Mouse (Mus musculus): ENCODE results near the gene Rdx. TPM values are rescaled to one million over a fixed set of nuclear protein-coding genes. Genes with fewer than 3 reads are reported as not detected.

Rdx gene
- polyA plus RNA-seq, 1 experiment, result 131 TPM

DNA sequence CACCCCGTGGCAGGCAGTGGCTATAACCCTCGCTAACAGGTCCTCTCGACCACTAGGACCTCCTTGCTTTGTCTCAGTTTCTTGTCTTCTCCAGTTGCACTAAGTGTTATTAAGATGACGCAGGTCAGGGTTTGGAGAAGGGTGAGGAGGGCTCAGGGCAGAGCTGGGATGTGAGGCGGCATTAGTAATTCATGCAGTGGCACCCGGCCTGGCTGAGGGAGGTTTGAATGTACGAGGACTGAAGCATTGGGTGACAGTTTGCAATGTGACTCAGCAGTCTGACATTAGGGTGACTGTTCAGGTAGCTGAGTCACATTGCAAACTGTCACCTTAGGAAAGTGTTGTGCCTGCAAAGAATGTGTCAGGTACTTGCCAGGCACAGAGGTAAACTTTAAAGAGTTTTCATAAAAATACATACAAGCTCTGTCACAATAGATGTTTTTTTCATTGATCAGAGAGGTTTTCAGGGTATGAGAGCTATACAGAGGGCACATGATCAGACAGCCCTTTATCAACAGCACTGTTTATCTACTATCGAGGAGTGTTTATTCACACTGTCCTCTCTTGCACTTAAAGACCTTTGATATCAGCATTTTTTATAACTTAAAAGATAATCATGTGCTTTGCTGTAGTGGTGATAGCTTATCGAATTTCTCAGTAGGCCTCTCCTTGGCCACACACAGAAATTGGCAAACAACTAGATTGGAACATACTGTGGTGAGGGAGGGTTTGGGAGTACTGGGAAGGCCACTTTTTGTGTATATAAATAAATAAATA lies 56.7 kb downstream of the Rdx start:
- no peak for TF ChIP-seq CTCF (IDR thresholded peaks at IDR 0.05; ENCODE audit: borderline replicate concordance, insufficient read depth, low read length)
- TF ChIP-seq POLR2A (IDR thresholded peaks at IDR 0.05; ENCODE audit: low read depth, low read length), result no peak
- H3K4me1 ChIP-seq (ENCODE audit: control insufficient read depth, insufficient read depth, low read length), result peaks cover 17% of the 10 kb centered on the region
- H3K27ac ChIP-seq (ENCODE audit: insufficient read depth, low read length), result no peak overlapping the region
- H3K4me3 ChIP-seq (ENCODE audit: insufficient read depth, low read length), result no peak overlapping the region

DNA sequence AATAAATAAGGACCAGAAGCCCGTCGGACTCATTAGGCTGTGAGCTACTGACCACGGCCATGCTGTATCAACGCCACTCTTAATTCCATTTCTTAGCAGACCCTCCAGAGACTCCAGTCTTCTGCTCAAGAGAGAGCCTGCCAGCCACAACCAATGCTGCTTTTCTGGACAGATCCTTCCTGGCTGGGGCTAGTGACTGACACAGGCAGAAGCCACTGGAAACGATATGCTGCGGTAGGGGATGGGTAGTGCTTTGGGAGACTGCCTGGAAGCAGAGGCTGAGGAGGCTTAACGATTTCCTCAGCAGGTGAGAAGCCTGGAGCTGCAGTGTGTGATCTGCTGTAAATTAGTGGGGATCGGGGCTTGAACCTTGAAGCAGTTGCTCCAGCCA lies 57.2 kb downstream of the Rdx start:
- TF ChIP-seq POLR2A (IDR thresholded peaks at IDR 0.05; ENCODE audit: low read depth, low read length), result no peak
- no peak for TF ChIP-seq CTCF (IDR thresholded peaks at IDR 0.05; ENCODE audit: borderline replicate concordance, insufficient read depth, low read length)
- peaks cover 17% of the 10 kb centered on the region for H3K4me1 ChIP-seq (ENCODE audit: control insufficient read depth, insufficient read depth, low read length)

DNA sequence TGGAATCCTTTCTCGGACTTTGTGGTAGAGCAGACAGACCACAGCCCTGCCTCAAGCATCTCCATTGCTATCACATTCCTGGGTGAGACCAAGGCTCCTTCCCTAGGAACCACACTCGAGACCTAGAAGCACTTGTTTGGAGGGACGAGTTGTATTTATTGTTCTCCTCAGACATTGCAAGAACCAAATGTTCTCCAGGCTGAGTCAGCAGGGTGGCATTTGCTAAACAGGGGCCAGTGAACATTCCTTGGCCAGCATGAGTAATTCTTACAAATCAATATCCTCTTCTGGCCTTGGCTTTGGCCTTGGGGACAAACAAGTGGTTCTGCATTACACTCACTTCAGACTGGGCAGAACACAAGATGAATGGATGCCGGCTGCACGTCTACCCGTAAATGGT lies 58.5 kb downstream of the Rdx start:
- Histone ChIP-seq H3K27ac (ENCODE audit: insufficient read depth, low read length) (no peak overlapping the region), H3K4me1 (ENCODE audit: control insufficient read depth, insufficient read depth, low read length) (peaks cover 17% of the 10 kb centered on the region), H3K4me3 (ENCODE audit: insufficient read depth, low read length) (no peak overlapping the region)
- TF ChIP-seq CTCF (IDR thresholded peaks at IDR 0.05; ENCODE audit: borderline replicate concordance, insufficient read depth, low read length) (no peak), POLR2A (IDR thresholded peaks at IDR 0.05; ENCODE audit: low read depth, low read length) (no peak)

More for the DNA sequence above, 57.2 kb downstream of the Rdx start:
- no peak overlapping the region for H3K4me3 ChIP-seq (ENCODE audit: insufficient read depth, low read length)
- H3K27ac ChIP-seq (ENCODE audit: insufficient read depth, low read length), result no peak overlapping the region

DNA sequence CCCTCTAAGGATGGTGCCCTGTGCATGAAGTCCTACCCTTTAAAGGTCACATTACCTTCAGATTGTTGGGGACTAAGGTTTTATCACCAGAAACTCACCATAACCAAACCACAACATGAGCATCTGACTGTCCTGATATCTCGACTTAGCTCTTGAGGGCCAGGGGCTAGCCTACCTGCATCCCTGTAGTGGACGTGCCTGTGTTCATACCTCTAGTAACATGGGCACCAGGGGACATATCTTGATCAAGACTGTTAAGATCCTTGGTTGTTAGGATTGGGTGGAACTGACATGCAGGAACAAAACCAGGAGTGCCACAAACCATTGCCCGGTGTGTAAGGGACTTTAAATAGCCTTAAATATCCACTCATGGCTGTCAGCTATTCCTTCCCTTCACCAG lies 60.2 kb downstream of the Rdx start:
- peaks cover 17% of the 10 kb centered on the region for H3K4me1 ChIP-seq (ENCODE audit: control insufficient read depth, insufficient read depth, low read length)
- H3K27ac ChIP-seq (ENCODE audit: insufficient read depth, low read length), result no peak overlapping the region
- TF ChIP-seq POLR2A (IDR thresholded peaks at IDR 0.05; ENCODE audit: low read depth, low read length), result no peak
- TF ChIP-seq CTCF (IDR thresholded peaks at IDR 0.05; ENCODE audit: borderline replicate concordance, insufficient read depth, low read length), result no peak
- no peak overlapping the region for H3K4me3 ChIP-seq (ENCODE audit: insufficient read depth, low read length)

DNA sequence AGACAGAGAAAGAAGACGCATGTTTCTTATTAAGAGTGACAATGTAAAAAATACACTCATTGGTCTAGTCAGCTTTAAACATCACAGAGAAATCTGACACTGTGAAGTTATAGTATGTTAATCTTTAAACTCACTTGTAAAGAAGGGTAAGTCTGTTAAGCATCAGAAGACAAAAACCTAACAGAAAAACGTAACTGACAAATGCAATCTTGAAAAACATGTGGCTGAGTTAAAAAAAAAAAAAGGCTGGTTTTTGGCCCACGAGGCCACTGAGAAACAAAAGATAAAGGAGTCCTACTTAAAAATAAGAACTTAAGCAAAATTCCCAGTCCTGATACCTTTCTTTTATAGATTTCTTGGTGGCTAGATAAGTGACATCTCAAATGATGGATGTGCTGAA lies 63.8 kb downstream of the Rdx start:
- Histone ChIP-seq H3K4me3 (ENCODE audit: insufficient read depth, low read length) (no peak overlapping the region), H3K4me1 (ENCODE audit: control insufficient read depth, insufficient read depth, low read length) (peaks cover 2% of the 10 kb centered on the region; the same call in 1 of the 2 replicates), H3K27ac (ENCODE audit: insufficient read depth, low read length) (no peak overlapping the region)
- TF ChIP-seq POLR2A (IDR thresholded peaks at IDR 0.05; ENCODE audit: low read depth, low read length) (no peak), CTCF (IDR thresholded peaks at IDR 0.05; ENCODE audit: borderline replicate concordance, insufficient read depth, low read length) (no peak)

DNA sequence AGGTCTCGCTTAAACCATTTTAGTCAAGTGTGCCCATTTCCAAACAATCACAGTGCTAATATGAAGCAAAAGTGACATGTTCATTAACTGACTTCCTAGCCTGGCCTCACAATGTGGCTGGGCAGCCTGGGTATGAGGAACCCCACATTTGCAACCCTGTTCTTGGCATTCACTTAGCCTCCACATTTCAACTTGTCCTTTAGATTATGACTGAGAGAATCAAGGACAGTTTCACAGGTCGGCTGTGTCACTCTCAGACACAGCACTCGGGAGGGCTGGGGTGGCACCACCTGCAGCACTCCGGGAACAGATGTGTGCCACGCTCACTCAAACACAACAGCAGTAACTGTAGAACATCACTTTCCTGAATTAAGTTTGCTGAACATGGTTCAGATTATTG lies 66.1 kb downstream of the Rdx start:
- no peak for TF ChIP-seq POLR2A (IDR thresholded peaks at IDR 0.05; ENCODE audit: low read depth, low read length)
- TF ChIP-seq CTCF (IDR thresholded peaks at IDR 0.05; ENCODE audit: borderline replicate concordance, insufficient read depth, low read length), result no peak
- H3K27ac ChIP-seq (ENCODE audit: insufficient read depth, low read length), result no peak overlapping the region
- no peaks in the 10 kb centered on the region for H3K4me1 ChIP-seq (ENCODE audit: control insufficient read depth, insufficient read depth, low read length)
- no peak overlapping the region for H3K4me3 ChIP-seq (ENCODE audit: insufficient read depth, low read length)

DNA sequence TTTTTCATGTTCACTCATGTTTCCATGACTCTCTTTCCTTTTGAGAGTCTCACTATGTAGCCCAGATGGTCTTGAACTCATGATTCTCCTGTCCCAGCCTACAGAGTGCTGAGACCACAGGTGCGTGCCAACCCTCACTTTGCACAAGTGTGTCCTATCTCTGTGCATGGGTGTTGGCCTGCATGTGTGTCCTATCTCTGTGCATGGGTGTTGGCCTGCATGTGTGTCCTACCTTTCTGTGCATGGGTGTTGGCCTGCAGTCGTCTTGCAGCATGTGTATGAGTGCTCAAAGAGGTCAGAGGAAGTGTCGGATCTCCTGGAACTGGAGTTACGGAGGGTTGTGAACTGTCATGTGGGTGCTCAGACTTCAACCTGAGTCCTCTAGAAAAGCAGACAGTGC lies 72.2 kb downstream of the Rdx start:
- TF ChIP-seq POLR2A (IDR thresholded peaks at IDR 0.05; ENCODE audit: low read depth, low read length) (no peak), CTCF (IDR thresholded peaks at IDR 0.05; ENCODE audit: borderline replicate concordance, insufficient read depth, low read length) (no peak)
- no peaks in the 10 kb centered on the region for H3K4me1 ChIP-seq (ENCODE audit: control insufficient read depth, insufficient read depth, low read length)
- H3K27ac ChIP-seq (ENCODE audit: insufficient read depth, low read length), result no peak overlapping the region
- no peak overlapping the region for H3K4me3 ChIP-seq (ENCODE audit: insufficient read depth, low read length)

DNA sequence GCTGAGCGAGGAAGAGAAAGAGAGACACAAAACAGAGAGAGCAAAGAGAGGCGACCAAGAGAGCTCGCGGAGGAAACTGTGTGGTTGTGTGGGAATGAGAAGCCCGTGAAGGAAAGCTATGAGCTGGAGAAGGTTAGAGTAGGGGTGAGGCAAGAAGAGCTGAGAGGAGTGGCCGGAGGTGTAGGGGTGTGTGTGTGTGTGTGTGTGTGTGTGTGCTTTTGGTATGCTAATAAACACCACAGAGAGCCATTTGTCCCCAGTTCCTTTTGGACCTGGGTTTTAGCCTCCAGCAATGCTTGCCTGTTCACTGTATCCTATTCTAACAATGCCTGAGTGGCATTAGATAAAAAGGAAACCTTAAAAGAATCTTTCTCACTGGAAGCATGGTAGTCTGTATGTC lies 78.3 kb downstream of the Rdx start:
- TF ChIP-seq POLR2A (IDR thresholded peaks at IDR 0.05; ENCODE audit: low read depth, low read length), result no peak
- TF ChIP-seq CTCF (IDR thresholded peaks at IDR 0.05; ENCODE audit: borderline replicate concordance, insufficient read depth, low read length), result no peak
- H3K4me3 ChIP-seq (ENCODE audit: insufficient read depth, low read length), result no peak overlapping the region
- no peak overlapping the region for H3K27ac ChIP-seq (ENCODE audit: insufficient read depth, low read length)
- no peaks in the 10 kb centered on the region for H3K4me1 ChIP-seq (ENCODE audit: control insufficient read depth, insufficient read depth, low read length)

DNA sequence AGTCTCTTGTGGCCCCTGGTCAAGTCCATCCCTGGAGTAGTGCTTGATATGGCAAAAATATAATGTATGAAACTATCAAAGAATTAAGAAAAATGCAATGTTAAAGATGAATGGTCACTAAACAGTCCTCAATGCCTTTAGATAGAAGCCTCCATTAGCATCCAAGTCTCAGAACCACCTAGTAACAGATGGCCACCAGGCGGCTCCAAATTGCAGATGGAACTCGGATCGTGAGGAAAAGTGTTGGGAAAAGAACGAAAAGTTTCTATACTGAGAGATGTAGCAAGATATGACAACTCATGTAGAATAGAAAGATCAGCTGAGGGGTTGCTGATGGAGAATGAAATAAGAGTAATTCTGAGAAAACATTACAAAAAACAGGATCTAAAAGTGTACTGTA lies 83.4 kb downstream of the Rdx start:
- Histone ChIP-seq H3K4me3 (ENCODE audit: insufficient read depth, low read length) (no peak overlapping the region), H3K4me1 (ENCODE audit: control insufficient read depth, insufficient read depth, low read length) (0 out of 2 replicates have a peak, but pooled peaks cover 2% of the 10 kb centered on the region), H3K27ac (ENCODE audit: insufficient read depth, low read length) (no peak overlapping the region)
- no peak for TF ChIP-seq POLR2A (IDR thresholded peaks at IDR 0.05; ENCODE audit: low read depth, low read length)

DNA sequence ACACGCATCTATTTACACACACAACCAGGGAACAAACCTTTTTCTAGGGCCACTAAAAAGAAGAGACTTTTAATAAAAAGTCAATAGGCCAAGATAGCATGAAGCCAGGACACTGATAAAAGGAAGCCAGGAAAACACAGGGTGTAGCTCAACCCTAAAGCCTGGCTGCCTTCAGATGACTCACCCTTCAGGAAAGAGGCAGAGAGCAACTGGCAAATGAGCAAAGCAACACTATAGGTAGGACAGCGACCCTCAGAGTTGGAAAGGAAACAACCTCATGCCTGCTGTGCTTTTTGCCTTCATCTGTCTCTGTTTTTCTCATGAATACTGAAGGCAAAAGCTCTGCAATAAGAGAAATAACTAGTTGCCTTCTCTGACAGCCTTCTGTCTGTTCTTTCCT lies 85.8 kb downstream of the Rdx start:
- no peak for TF ChIP-seq POLR2A (IDR thresholded peaks at IDR 0.05; ENCODE audit: low read depth, low read length)
- no peak for TF ChIP-seq CTCF (IDR thresholded peaks at IDR 0.05; ENCODE audit: borderline replicate concordance, insufficient read depth, low read length)
- Histone ChIP-seq H3K4me1 (ENCODE audit: control insufficient read depth, insufficient read depth, low read length) (0 out of 2 replicates have a peak, but pooled peaks cover 2% of the 10 kb centered on the region), H3K4me3 (ENCODE audit: insufficient read depth, low read length) (no peak overlapping the region), H3K27ac (ENCODE audit: insufficient read depth, low read length) (no peak overlapping the region)

Other genes with a start within 250 kb of the Rdx start
- 18.5 and 22.0 TPM in 2 replicates for gene Fdx1, start 83.6 kb upstream of the Rdx start, polyA plus RNA-seq (2011; ENCODE audit: insufficient read length, low read depth, missing spikeins)
- gene Zc3h12c, start 121.4 kb downstream of the Rdx start, polyA plus RNA-seq (2011; ENCODE audit: insufficient read length, low read depth, missing spikeins), result 5.6 and 5.7 TPM in 2 replicates